Mouse (Mus musculus) brain, adult 2 months (tissue): ENCODE measurements around the gene Myg1.

Experiments used
- DNase-seq: peaks from one replicate; pipeline ENCODE4 v3.0.0; 2011; ENCODE audit warnings: low read depth, low spot score

The Myg1 gene

DNA sequence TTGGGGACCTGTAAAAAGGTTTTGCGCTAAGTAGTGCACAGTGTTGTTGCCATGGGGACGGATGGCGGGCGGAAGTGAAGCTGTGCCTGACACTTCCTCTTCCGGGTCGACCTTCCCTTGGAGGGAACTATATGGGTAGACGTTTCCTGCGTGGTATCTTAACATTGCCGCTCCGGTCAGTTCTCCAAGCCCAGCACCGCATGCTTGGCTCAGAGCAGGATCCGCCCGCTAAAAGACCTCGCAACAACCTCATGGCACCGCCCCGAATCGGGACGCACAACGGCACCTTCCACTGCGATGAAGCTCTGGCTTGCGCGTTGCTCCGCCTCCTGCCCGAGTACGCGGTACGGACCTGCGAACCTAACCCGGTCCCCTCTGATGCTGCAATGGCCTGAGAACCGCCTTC lies at the start of gene Myg1:
Myg1 (plus strand) TSS at position 100 of the 406 bp plus-strand sequence.
- DNase-seq: peak; percentile 94

DNA sequence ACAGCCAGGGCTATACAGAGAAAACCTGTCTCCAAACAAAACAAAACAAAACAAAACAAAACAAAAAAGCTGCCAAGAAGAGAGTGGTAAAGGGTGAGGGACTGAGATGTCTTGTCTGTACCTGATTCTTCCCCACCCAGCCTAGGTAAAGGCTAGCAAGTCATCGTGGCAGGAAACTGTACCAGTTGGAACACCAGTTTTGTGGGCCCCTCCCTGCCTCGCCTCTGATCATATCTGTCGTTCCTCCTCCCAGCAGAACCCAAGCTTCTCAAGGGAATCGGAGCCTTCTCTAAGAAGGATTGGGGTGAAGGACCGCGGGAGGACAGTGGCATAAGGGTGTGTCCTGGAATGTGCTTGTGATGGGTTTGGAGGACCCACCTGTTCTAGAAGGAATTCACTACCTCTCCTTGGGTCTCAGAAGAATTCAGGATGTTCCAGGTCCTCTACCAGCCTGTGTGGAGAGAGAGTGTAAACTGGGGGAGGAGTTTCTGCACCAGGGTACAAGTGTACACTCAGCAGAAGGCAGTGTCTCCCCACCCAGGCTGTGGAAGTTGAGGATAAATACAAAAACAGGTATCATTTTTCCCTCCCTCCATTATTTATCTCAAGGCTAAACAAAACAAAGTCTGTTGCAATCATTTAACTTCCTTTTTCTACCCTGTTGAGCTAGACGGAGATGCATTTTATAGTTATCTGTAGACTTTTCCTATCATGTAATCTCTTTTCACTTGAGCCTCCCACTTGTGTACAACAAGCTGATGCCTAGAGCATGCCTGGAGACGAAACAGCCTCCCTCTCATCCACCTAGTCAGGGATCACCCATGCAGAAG lies 48.8 kb upstream of the Myg1 start:
- DNase-seq: no peak

DNA sequence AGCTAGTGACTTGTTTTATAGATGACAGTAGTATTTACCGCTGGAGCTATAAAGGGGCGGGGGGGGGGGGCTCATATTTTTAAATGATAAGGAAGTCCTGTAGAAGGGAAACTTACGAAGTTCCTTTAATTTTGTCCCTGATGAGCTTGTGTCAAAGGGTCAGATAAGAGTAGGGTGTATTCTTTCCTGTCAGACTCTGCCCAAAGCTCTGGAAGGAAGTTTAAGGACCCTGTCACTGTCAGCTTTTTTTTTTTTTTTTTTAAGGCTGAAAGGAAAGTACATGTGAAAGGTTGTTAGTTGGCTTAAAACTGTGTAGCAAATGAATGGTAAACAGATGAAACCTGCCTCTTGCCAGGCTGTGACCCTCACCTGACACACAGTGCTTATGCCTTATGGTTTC lies 47.9 kb upstream of the Myg1 start:
- DNase-seq: no peak

DNA sequence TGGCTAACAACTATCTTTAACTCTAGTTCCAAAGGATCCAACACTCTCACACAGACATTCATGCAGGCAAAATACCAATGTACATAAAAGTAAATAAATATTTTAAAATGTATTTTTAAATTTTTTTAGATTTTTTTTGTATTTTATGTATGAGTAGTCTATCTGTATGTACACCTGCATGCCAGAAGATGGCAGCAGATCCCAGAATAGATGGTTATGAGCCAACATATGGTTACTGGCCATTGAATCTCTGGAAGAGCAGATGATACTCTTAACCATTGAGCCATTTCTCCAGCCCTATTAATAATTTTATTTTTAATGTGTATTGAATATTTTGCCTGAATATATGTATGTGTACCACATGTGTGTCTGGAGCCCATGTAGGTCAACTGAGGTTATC lies 44.1 kb upstream of the Myg1 start:
- peak; percentile 77 for DNase-seq

DNA sequence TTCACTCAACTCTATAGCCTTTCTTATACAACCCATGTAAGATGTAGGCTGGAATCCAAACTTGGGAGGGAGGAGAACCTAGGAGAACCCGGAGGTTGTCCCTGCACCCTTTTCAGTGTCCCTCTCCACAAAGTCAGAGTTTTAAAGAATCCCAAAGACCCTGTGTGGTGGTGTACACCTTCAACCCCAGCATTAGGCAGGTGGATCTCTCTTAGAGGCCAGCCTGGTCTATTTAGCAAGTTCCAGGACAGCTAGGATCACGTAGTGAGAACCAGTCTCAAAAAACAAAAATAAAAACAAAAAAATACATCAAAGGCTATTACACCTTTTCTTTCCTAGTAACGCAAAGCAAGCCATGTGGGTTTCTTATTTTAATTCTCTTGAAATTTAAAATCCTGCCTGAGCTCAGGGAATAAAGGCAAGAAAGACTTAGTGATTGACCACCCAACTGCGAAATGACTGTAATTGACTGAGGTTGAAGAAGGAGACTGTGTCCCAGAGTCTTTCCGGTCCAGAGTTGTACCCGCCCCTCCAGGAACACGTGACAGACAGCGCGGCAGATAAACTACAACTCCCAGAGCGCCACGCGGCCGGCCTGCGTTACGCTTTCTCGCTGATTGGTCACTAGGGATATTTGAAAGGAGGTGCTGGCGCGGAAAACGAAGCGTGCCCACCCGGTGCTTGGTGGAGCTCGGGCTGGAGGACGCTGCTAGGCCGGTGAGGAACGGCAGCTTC lies 35.7 kb upstream of the Myg1 start, which contains the start of gene Espl1:
Espl1 (plus strand) TSS at position 634 of the 735 bp plus-strand sequence.
- peak; percentile 95 for DNase-seq

DNA sequence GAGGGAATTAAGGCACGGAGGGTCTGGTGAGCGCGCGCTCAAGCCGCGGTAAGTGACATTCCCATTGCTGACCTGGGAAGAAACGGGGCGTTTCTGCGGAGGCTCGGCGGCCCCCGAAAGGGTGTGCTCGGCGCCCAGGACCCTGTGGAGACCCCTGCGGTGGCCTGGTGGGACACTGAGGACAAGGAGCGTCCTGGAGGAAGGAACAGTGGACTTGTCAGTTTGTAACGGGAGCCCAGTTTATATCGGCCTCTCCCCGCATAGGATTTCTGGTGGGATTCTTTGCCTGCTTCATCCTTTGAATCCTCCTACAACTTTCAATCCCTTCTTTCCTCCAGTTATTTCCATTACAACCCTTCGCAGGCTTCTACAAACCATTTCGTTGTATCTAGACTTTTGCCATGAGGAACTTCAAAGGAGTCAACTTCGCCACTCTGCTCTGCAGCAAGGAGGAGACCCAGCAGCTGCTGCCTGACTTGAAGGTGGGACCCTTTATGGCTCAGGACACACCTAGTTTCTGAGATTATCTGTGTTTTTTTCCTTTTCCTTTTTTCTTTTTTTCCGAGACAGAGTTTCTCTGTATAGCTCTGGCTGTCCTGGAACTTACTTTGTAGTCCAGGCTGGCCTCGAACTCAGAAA lies 35.0 kb upstream of the Myg1 start:
- no peak for DNase-seq

DNA sequence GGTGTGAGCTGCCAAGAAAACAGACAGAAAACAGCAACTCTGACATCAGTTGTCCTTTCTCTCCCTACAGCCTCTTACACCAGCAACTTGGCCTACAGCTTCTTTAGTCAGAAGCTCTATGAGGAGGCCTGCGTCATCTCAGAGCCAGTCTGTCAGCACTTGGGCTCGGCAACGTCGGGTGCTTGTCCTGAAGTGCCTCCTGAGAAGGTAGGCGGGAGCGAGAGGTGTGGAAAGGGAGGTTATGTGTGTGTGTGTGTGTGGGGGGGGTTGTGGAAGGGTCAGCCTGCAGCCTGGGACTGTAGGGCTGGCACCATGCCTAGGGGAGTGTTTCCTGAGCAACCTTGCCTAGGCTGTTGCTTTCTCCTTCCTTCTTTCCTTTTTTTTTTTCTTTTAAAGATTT lies 29.0 kb upstream of the Myg1 start:
- DNase-seq: no peak

DNA sequence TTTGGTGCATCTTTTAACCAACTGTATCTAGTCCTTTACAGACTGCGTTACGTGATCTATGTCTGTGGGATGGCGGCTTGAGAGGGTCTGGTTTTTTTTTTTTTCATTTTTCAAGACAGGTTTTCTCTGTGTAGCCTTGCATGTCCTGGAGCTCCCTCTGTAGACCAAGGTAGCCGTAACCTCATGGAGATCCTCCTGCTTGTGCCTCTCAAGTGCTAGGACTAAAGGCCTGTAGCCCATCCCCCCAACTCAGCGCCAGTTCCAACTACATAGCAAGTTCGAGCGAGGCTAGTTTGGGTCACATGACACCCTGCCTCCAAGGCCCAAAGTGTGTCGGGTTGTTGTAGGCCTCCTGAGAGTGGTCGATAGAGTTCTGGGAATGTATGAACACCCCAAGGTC lies 22.8 kb upstream of the Myg1 start:
- no peak for DNase-seq

DNA sequence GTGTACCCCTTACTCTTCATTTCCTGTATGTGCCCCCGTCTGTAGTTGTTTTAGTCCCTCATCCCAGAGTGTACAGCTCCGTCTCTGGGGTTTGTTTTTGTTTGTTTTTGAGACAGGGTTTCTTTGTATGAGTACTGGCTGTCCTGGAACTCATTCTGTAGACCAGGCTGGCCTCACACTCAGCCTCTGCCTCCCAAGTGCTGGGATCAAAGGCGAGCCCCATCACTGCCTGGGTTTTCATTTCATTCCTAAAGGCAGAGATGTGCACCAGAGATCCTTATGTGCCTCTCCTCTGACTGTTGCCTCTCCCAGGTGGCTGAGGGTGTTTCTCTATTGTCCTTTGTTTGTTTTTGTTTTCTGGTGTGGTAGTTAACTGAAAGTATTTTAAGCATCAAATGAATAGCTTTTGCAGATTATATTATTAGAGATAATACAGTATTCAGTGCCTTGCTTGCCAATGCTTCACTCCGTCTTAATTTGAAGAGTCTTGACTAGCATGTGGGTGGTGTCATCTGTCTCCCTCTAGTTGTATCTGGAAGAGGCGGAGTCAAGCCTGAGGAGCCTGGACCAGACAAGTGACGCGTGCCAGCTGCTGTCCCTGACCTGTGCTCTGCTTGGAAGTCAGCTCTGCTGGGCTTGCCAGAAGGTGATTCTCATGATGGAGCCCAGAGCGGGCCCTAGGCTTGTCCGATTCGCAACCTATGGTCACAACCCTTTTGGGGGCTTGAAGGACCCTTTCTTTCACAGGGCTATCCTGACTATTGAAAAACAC lies 21.2 kb upstream of the Myg1 start:
- peak; percentile 24 for DNase-seq

DNA sequence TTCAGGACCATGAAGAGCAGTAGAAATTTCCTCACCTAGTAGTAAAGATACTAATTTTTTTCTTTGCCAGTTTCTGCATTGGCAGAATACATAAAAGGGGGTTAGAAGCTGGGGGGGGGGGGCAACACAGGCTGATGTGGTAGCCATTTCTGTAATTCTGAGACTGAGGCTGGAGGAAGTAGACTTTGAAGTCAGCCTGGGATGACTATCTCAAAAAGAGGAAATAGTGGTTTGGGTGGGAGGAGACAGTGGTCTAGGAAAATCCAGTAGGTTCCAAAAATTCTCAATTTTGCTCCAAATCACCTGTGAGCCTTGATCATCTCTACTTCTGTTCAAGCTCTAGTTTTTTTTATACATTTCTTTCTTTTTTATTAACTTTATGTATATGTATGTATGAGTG lies 20.0 kb upstream of the Myg1 start:
- no peak for DNase-seq

DNA sequence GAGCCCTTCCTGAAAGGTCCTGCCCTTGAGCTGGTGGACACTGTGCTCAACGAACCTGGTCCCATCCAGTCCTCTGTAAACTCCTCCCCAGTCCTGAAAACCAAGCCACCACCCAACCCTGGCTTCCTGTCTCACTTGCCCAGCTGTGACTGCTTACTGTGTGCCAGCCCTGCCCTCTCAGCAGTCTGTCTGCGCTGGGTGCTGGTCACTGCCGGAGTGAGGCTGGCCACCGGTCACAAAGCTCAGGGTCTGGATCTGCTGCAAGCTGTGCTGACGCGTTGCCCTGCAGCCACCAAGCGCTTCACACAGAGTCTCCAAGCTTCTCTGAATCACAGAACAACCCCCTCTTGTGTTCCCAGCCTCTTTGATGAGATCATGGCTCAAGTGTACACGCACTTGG lies 16.2 kb upstream of the Myg1 start:
- peak; percentile 55 for DNase-seq

DNA sequence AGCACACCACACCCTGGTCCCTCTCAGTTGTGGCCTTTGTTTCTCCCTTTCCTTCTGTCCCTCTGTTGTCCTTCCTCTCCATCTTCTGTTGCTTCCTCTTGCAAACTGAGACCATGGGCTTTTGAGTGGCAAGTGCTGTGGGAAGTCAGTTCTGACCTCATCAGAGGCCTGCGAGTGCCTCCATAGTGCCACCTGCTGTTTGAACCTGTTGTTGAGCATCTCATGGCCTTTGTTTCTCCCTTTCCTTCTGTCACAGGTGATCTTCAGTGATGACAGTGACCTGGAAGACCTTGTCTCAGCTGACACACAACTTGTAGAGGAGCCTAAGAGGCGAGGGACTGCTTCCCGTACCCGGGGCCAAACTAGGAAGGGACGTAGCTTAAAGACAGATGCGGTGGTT lies 15.2 kb upstream of the Myg1 start:
- peak; percentile 84 for DNase-seq

DNA sequence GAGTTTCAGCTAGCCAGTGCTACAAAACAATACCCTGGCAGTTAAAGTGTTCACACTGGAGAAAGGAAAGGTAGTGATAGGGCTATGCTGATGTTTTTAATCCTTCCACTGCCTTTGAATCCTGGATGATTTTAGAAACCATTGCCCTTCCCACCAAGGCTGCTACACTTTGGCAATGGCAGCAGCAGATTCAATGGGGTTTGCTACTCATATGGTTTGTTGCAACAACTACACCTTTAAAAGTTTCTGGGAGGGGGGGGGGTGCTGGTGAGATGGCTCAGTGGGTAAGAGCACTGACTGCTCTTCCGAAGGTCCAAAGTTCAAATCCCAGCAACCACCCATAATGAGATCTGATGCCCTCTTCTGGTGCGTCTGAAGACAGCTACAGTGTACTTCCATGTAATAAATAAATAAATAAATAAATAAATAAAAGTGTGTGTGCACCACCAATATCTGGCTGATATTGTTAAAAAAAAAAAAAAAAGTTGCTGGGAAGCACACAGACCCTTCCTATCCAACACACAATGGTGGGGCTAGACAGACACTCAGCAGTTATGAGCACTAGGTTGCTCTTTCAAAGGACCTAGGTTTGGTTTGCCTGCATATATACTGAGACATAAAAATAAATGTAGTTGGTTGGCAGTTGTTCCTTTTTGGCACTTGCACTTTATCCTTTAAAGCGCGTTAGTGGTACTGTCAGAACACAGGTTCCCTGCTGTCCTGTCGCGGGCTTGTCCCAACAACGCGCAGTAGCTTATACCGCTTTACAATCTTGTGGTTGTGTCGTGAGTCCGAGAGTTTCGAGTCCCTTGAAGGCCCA lies 6.6 kb upstream of the Myg1 start:
- no peak for DNase-seq

DNA sequence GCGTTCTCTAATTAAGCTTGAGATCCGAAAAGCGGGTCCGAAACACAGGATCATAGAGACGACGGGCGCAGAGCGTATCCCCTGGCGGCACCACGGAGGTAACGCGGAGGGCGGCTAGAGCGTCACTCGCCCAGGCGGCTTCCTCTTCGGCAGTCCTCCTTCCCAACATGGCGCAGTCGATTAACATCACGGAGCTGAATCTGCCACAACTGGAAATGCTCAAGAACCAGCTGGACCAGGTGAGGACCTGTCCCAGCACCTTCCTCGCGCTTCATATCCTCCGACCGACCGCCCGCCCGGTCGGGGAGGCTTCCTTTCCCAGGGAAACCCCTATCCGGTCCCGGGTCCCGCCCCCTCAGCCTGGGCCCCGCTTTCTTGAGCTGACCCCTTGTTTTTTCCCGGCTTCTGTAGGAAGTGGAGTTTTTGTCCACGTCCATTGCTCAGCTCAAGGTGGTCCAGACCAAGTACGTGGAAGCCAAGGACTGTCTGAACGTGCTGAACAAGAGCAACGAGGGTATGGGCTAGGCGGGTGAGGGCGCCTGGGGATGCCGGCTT lies 5.4 kb upstream of the Myg1 start, which contains the start of gene Pfdn5:
Pfdn5 (plus strand) TSS at position 95 of the 555 bp plus-strand sequence.
- peak; percentile 96 for DNase-seq

DNA sequence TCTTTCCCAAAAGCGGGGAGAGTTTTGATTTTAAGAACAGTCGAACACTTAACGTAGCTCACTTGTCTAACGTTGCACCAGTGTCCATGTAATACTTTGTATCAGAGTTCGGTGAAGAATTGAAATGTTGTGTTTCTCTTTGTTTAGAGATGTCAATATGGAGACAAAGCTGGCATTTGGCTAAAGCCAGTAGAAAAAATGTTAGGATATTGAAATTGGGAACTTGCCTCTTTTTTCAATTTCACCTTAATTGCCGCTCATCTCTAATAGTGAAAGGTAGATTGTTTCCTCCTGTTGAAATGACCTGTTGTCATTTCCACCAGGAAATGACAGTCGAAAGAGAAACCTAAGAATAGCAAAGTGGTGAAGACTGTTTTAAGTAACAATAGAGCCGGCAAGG lies 4.6 kb upstream of the Myg1 start:
- DNase-seq: no peak

DNA sequence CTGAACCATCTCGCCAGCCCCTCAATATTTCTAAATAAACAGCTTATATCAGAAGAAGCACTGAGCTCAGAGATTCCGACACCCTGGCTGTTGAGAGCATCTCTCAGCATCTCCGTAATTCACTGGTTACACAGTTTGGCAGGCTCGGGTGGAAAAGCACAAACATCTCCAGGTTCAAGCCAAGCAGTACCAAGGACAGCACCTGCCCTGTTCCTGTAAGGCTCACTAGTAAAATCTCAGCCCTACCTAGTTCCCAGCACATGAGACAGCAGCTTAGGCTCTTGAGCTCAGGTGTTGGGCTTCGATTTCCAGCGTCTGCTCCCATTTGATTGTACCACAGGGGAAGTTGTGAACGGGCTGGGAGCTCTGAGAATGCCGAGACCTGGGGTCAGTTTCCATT lies 3.7 kb downstream of the Myg1 start:
- DNase-seq: no peak

DNA sequence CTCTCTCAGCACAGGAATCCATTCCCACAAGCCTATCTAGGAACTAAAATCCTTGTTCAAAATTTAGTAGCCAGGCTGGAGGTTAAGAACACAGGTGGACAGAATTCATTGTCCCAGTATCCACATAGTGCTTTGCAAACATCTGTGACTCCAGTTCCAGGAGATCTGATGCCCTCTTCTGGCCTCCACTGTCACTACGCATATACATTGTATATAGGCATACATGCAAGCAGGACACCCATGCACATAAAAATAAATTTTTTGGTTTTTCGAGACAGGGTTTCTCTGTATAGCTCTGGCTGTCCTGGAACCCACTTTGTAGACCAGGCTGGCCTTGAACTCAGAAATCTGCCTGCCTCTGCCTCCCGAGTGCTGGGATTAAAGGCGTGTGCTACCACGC lies 4.4 kb downstream of the Myg1 start:
- peak; percentile 27 for DNase-seq

DNA sequence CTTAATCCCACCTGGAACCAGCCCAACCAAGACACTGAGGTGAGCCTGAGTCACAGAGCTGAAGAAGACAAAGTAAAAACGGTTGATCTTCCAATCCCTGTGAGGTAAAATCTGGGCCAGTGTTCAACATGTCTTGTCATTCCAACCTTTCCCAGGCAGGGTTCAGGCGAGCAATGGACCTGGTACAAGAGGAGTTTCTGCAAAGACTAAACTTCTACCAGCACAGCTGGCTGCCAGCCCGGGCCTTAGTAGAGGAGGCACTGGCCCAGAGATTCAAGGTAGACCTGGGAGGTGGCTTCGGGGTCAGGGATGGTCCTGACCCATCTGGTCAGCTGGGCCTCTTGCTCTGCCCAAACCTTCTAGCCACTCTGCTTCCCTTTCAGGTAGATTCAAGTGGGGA lies 5.4 kb downstream of the Myg1 start:
- DNase-seq: no peak

DNA sequence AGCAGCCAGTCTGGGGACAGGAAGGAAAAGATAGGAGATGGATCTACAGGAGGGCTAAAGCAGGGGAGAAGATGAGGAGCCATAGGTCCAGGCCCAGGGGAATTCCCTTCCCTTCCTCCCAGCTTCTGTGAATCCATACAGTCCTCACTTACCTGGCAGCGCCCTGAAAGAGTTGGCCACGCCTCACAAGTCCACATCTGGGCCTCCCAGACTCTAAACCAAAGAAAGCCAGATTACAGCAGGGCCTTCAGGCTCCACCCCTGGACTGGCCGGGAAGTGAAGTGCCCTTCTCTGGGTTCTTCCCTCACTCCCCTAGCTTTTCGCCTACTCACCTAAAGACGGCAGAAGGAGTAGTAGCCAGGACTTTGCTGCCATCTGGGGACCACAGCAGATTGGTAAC lies 8.1 kb downstream of the Myg1 start:
- no peak for DNase-seq

DNA sequence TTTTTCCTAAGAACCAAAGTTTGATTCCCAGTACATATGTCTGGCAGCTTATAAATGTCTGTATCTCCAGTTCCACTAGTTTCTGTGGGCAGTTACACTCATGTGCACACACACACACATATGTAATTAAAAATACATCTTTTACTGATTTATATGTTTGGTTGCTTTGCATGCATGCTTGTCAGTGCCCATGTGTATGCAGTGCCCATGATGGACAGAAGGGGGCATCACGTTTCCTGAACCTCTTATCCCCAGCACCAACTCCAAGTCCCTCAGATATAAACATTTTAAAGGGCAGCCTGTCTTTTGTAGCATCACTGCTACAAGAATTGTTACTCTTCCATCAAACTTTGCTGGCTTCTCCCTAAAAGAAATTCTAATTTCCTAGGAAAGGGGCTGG lies 10.1 kb downstream of the Myg1 start:
- DNase-seq: peak; percentile 67

DNA sequence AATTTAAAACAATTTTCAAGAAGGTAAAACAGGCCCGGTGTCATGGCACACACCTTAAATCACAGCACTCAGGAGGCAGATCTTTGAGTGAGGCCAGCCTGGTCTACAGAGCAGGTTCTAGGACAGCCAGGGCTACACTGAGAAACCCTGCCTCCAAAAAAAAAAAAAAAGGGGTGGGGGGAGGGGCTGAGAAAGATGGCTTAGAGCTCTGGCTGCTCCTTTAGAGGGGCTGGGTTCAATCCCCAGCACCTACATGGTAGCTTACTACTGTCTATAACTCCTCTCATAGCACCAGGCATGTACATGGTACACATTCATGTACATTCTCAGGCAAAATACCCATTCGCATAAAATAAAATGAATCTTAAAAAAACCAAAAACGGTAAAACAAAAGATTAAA lies 13.0 kb downstream of the Myg1 start:
- DNase-seq: no peak
